Mouse (Mus musculus): ENCODE measurements around the gene Lpar3.

The Lpar3 gene

GRCm38 (mm10) chr3:146260203-146260602, 39.4 kb downstream of the Lpar3 start:
- no peak for DNase-seq (ENCODE audit: low spot score in 2 of 2)

GRCm38 (mm10) chr3:146260845-146261244, 40.1 kb downstream of the Lpar3 start:
- no peak for DNase-seq (ENCODE audit: low spot score in 2 of 2)

GRCm38 (mm10) chr3:146262536-146262935, 41.8 kb downstream of the Lpar3 start:
- DNase-seq (ENCODE audit: low spot score in 2 of 2), result no peak

GRCm38 (mm10) chr3:146264146-146264545, 43.4 kb downstream of the Lpar3 start:
- no peak for DNase-seq (ENCODE audit: low spot score in 2 of 2)

- no peak for DNase-seq (ENCODE audit: low spot score in 2 of 2)
These were observed 44.9 kb downstream of the Lpar3 start for GRCm38 (mm10) chr3:146265545-146266130.

GRCm38 (mm10) chr3:146268024-146268801, 47.5 kb downstream of the Lpar3 start:
- DNase-seq (ENCODE audit: low spot score in 2 of 2), result no peak

- DNase-seq (ENCODE audit: low spot score in 2 of 2), result no peak
These were observed 53.7 kb downstream of the Lpar3 start for GRCm38 (mm10) chr3:146274503-146274902.

- no peak for DNase-seq (ENCODE audit: low spot score in 2 of 2)
These were observed 54.7 kb downstream of the Lpar3 start for GRCm38 (mm10) chr3:146275360-146276025.

GRCm38 (mm10) chr3:146276026-146276409, 55.3 kb downstream of the Lpar3 start:
- DNase-seq (ENCODE audit: low spot score in 2 of 2), result no peak

- DNase-seq (ENCODE audit: low spot score in 2 of 2), result no peak
These were observed 56.2 kb downstream of the Lpar3 start for GRCm38 (mm10) chr3:146276991-146277390.

GRCm38 (mm10) chr3:146277456-146277855, 56.7 kb downstream of the Lpar3 start:
- peak in 1 of 2 experiments; percentile 45 for DNase-seq (ENCODE audit: low spot score in 2 of 2)

GRCm38 (mm10) chr3:146278195-146279140, 57.7 kb downstream of the Lpar3 start:
- no peak for DNase-seq (ENCODE audit: low spot score in 2 of 2)

GRCm38 (mm10) chr3:146283732-146284361, 63.1 kb downstream of the Lpar3 start:
- no peak for DNase-seq (ENCODE audit: low spot score in 2 of 2)

GRCm38 (mm10) chr3:146286118-146286517, 65.4 kb downstream of the Lpar3 start:
- no peak for DNase-seq (ENCODE audit: low spot score in 2 of 2)

GRCm38 (mm10) chr3:146291928-146292327, 71.2 kb downstream of the Lpar3 start:
- DNase-seq (ENCODE audit: low spot score in 2 of 2), result no peak

- no peak for DNase-seq (ENCODE audit: low spot score in 2 of 2)
These were observed 71.8 kb downstream of the Lpar3 start for GRCm38 (mm10) chr3:146292515-146292914.

- no peak for DNase-seq (ENCODE audit: low spot score in 2 of 2)
These were observed 81.7 kb downstream of the Lpar3 start for GRCm38 (mm10) chr3:146302451-146302850.

- no peak for DNase-seq (ENCODE audit: low spot score in 2 of 2)
These were observed 82.4 kb downstream of the Lpar3 start for GRCm38 (mm10) chr3:146303194-146303593.

GRCm38 (mm10) chr3:146304556-146305405, 84.0 kb downstream of the Lpar3 start:
- DNase-seq (ENCODE audit: low spot score in 2 of 2), result no peak

- no peak for DNase-seq (ENCODE audit: low spot score in 2 of 2)
These were observed 86.6 kb downstream of the Lpar3 start for GRCm38 (mm10) chr3:146307341-146307740.

Data from frontal cortex, postnatal 25 days (tissue).